Mouse (Mus musculus): Measurements from ENCODE around the gene Per2. TPM values are rescaled to one million over a fixed set of nuclear protein-coding genes. Genes with fewer than 3 reads are reported as not detected.
A peak's percentile ranks its signal among the peaks of the same experiment; 100 is the strongest.

Per2 gene
- polyA plus RNA-seq, 1 experiment from 2014 or later = 1.4 TPM

GRCm38 (mm10) chr1:91430761-91431160, 28.4 kb downstream of the Per2 start:
- DNase-seq = no peak
- WGBS (ENCODE audit: insufficient replicate concordance) = 66% methylated on average over 7 of the region's 7 CpGs
- no peaks in the 10 kb centered on the region for H3K27me3 ChIP-seq
- H3K4me3 ChIP-seq (replicated peaks) = no peak overlapping the region
- H3K27ac ChIP-seq = no peak overlapping the region
- no peak overlapping the region for H3K9ac ChIP-seq
- H3K4me2 ChIP-seq = no peak overlapping the region
- H3K4me1 ChIP-seq (replicated peaks) = no peaks in the 10 kb centered on the region
- ATAC-seq (ENCODE audit: low read depth) = no peak
- H3K36me3 ChIP-seq = peaks cover 56% of the 10 kb centered on the region
- no peaks in the 10 kb centered on the region for H3K9me3 ChIP-seq (replicated peaks)

- peaks cover 43% of the 10 kb centered on the region for H3K36me3 ChIP-seq
- no peak overlapping the region for H3K27ac ChIP-seq
- no peaks in the 10 kb centered on the region for H3K4me1 ChIP-seq (replicated peaks)
- H3K4me2 ChIP-seq = no peak overlapping the region
- no peaks in the 10 kb centered on the region for H3K9me3 ChIP-seq (replicated peaks)
- H3K27me3 ChIP-seq = no peaks in the 10 kb centered on the region
- DNase-seq (no peak), ATAC-seq (ENCODE audit: low read depth) (no peak)
- no peak overlapping the region for H3K4me3 ChIP-seq (replicated peaks)
- WGBS (ENCODE audit: insufficient replicate concordance) = 78% methylated on average over 10 of the region's 10 CpGs
- H3K9ac ChIP-seq = no peak overlapping the region
These were observed 29.9 kb downstream of the Per2 start for GRCm38 (mm10) chr1:91429212-91429611.

- no peak; the same call in 1 of the 2 replicates for ATAC-seq (ENCODE audit: low read depth)
- DNase-seq = peak; percentile 49
- Histone ChIP-seq H3K4me3 (replicated peaks) (no peak overlapping the region), H3K4me1 (replicated peaks) (no peaks in the 10 kb centered on the region), H3K9me3 (replicated peaks) (no peaks in the 10 kb centered on the region), H3K27me3 (no peaks in the 10 kb centered on the region), H3K4me2 (no peak overlapping the region), H3K27ac (no peak overlapping the region), H3K9ac (no peak overlapping the region), H3K36me3 (peaks cover 46% of the 10 kb centered on the region)
- WGBS (ENCODE audit: insufficient replicate concordance) = 46% methylated on average over 4 of the region's 4 CpGs
These were observed 30.5 kb downstream of the Per2 start for GRCm38 (mm10) chr1:91428614-91429013.

- no peak overlapping the region for H3K4me3 ChIP-seq (replicated peaks)
- no peak overlapping the region for H3K9ac ChIP-seq
- no peaks in the 10 kb centered on the region for H3K9me3 ChIP-seq (replicated peaks)
- no peak for ATAC-seq (ENCODE audit: low read depth)
- H3K27me3 ChIP-seq = no peaks in the 10 kb centered on the region
- H3K4me2 ChIP-seq = no peak overlapping the region
- H3K27ac ChIP-seq = no peak overlapping the region
- no peak for DNase-seq
- H3K4me1 ChIP-seq (replicated peaks) = no peaks in the 10 kb centered on the region
- 61% methylated on average over 9 of the region's 9 CpGs for WGBS (ENCODE audit: insufficient replicate concordance)
- H3K36me3 ChIP-seq = peaks cover 28% of the 10 kb centered on the region
These were observed 32.7 kb downstream of the Per2 start for GRCm38 (mm10) chr1:91426397-91426796.

GRCm38 (mm10) chr1:91420601-91421065, 38.5 kb downstream of the Per2 start:
- peak; percentile 14; the same call in 1 of the 2 replicates for ATAC-seq (ENCODE audit: low read depth)
- H3K27ac ChIP-seq = no peak overlapping the region
- H3K27me3 ChIP-seq = no peaks in the 10 kb centered on the region
- no peak overlapping the region for H3K9ac ChIP-seq
- no peak overlapping the region for H3K4me3 ChIP-seq (replicated peaks)
- DNase-seq = no peak
- H3K36me3 ChIP-seq = peaks cover 12% of the 10 kb centered on the region; the same call in 1 of the 2 replicates
- 81% methylated on average over 8 of the region's 8 CpGs for WGBS (ENCODE audit: insufficient replicate concordance)
- 0 out of 2 replicates have a peak, but pooled peaks cover 4% of the 10 kb centered on the region for H3K4me1 ChIP-seq (replicated peaks)
- no peak overlapping the region for H3K4me2 ChIP-seq
- no peaks in the 10 kb centered on the region for H3K9me3 ChIP-seq (replicated peaks)

GRCm38 (mm10) chr1:91419862-91420600, 39.1 kb downstream of the Per2 start:
- H3K9ac ChIP-seq = no peak overlapping the region
- 49% methylated on average over 10 of the region's 10 CpGs for WGBS (ENCODE audit: insufficient replicate concordance)
- 0 out of 2 replicates have a peak, but pooled peaks cover 7% of the 10 kb centered on the region for H3K4me1 ChIP-seq (replicated peaks)
- no peaks in the 10 kb centered on the region for H3K9me3 ChIP-seq (replicated peaks)
- no peak overlapping the region for H3K27ac ChIP-seq
- H3K4me3 ChIP-seq (replicated peaks) = no peak overlapping the region
- H3K27me3 ChIP-seq = no peaks in the 10 kb centered on the region
- peak; percentile 21; the same call in 1 of the 2 replicates for ATAC-seq (ENCODE audit: low read depth)
- H3K36me3 ChIP-seq = peaks cover 12% of the 10 kb centered on the region; the same call in 1 of the 2 replicates
- H3K4me2 ChIP-seq = no peak overlapping the region
- no peak for DNase-seq

- WGBS (ENCODE audit: insufficient replicate concordance) = 60% methylated on average over 1 of the region's 1 CpGs
- no peak for ATAC-seq (ENCODE audit: low read depth)
These were observed 41.1 kb downstream of the Per2 start for GRCm38 (mm10) chr1:91417991-91418390.

GRCm38 (mm10) chr1:91415311-91415710, 43.8 kb downstream of the Per2 start:
- no peak for DNase-seq
- 83% methylated on average over 5 of the region's 5 CpGs for WGBS (ENCODE audit: insufficient replicate concordance)

More at GRCm38 (mm10) chr1:91417991-91418390, 41.1 kb downstream of the Per2 start:
- no peak overlapping the region for H3K4me2 ChIP-seq
- DNase-seq = no peak
- no peaks in the 10 kb centered on the region for H3K9me3 ChIP-seq (replicated peaks)
- H3K27me3 ChIP-seq = peaks cover 10% of the 10 kb centered on the region
- no peak overlapping the region for H3K4me3 ChIP-seq (replicated peaks)
- H3K9ac ChIP-seq = no peak overlapping the region
- peaks cover 23% of the 10 kb centered on the region for H3K4me1 ChIP-seq (replicated peaks)
- H3K36me3 ChIP-seq = peaks cover 8% of the 10 kb centered on the region; the same call in 1 of the 2 replicates
- no peak overlapping the region for H3K27ac ChIP-seq

GRCm38 (mm10) chr1:91414903-91415302, 44.2 kb downstream of the Per2 start:
- DNase-seq (no peak), ATAC-seq (ENCODE audit: low read depth) (no peak)
- Histone ChIP-seq H3K27me3 (peaks cover 21% of the 10 kb centered on the region), H3K4me1 (replicated peaks) (peaks cover 31% of the 10 kb centered on the region), H3K4me2 (0 out of 2 replicates have a peak overlapping the region, but pooled peaks have one; percentile 99), H3K9me3 (replicated peaks) (no peaks in the 10 kb centered on the region), H3K9ac (no peak overlapping the region), H3K27ac (no peak overlapping the region), H3K4me3 (replicated peaks) (no peak overlapping the region), H3K36me3 (peaks cover 8% of the 10 kb centered on the region; the same call in 1 of the 2 replicates)
- WGBS (ENCODE audit: insufficient replicate concordance) = 74% methylated on average over 4 of the region's 4 CpGs

More at GRCm38 (mm10) chr1:91415311-91415710, 43.8 kb downstream of the Per2 start:
- H3K4me3 ChIP-seq (replicated peaks) = no peak overlapping the region
- no peaks in the 10 kb centered on the region for H3K9me3 ChIP-seq (replicated peaks)
- no peak overlapping the region for H3K4me2 ChIP-seq
- ATAC-seq (ENCODE audit: low read depth) = no peak
- no peak overlapping the region for H3K9ac ChIP-seq
- H3K27ac ChIP-seq = no peak overlapping the region
- H3K36me3 ChIP-seq = peaks cover 8% of the 10 kb centered on the region; the same call in 1 of the 2 replicates
- H3K27me3 ChIP-seq = peaks cover 21% of the 10 kb centered on the region
- H3K4me1 ChIP-seq (replicated peaks) = peaks cover 31% of the 10 kb centered on the region

- Histone ChIP-seq H3K27ac (peak within 1 kb of the TSS; percentile 62), H3K27me3 (peaks cover 21% of the 10 kb centered on the region), H3K4me2 (peak within 1 kb of the TSS; percentile 99), H3K36me3 (peaks cover 8% of the 10 kb centered on the region; the same call in 1 of the 2 replicates), H3K9ac (peak within 1 kb of the TSS; percentile 84), H3K9me3 (replicated peaks) (no peaks in the 10 kb centered on the region), H3K4me3 (replicated peaks) (peak within 1 kb of the TSS; percentile 80), H3K4me1 (replicated peaks) (peaks cover 31% of the 10 kb centered on the region)
- DNase-seq (peak; percentile 19), ATAC-seq (ENCODE audit: low read depth) (no peak)
- WGBS (ENCODE audit: insufficient replicate concordance) = 1% methylated on average over 39 of the region's 39 CpGs
These were observed 45.1 kb downstream of the Per2 start, which contains the start of gene Hes6 for GRCm38 (mm10) chr1:91413898-91414594. TSS of gene Hes6 (minus strand) at chr1:91414038.

- peaks cover 31% of the 10 kb centered on the region for H3K4me1 ChIP-seq (replicated peaks)
- H3K9ac ChIP-seq = peak overlapping the region; percentile 63
- ATAC-seq (ENCODE audit: low read depth) = peak; percentile 24; the same call in 1 of the 2 replicates
- no peak for DNase-seq
- peaks cover 21% of the 10 kb centered on the region for H3K27me3 ChIP-seq
- H3K4me3 ChIP-seq (replicated peaks) = peak overlapping the region; percentile 80
- WGBS (ENCODE audit: insufficient replicate concordance) = under 1% methylated on average over 14 of the region's 14 CpGs
- no peaks in the 10 kb centered on the region for H3K9me3 ChIP-seq (replicated peaks)
- H3K27ac ChIP-seq = peak overlapping the region; percentile 58; the same call in 1 of the 2 replicates
- H3K36me3 ChIP-seq = peaks cover 8% of the 10 kb centered on the region; the same call in 1 of the 2 replicates
- H3K4me2 ChIP-seq = peak overlapping the region; percentile 99
These were observed 45.6 kb downstream of the Per2 start for GRCm38 (mm10) chr1:91413536-91413897.
